Mouse (Mus musculus) embryonic stem cell, embryonic (primary cell): ENCODE results near the gene F930015N05Rik.

Experiments used
- CTCF ChIA-PET, 4 experiments: fragments of 300-600 bp in 2 of 4; fragments of 350-600 bp in 2 of 4; sonication (Branson Sonifier 250); formaldehyde crosslinking; loops; one replicate each; lab custom pipeline; 2022; ENCODE audit warnings: inconsistent platforms in 2 of 4; lab: Charles Lee
- POLR2A ChIA-PET, 4 experiments: fragments of 300-600 bp in 2 of 4; fragments of 350-600 bp in 2 of 4; sonication (Branson Sonifier 250); formaldehyde crosslinking; loops; one replicate each; lab custom pipeline; 2022; ENCODE audit warnings: antibody characterized with exemption in 4 of 4, inconsistent platforms in 1 of 4; lab: Charles Lee

F930015N05Rik gene

GRCm38 (mm10) chr11:64436412-64436727 is at the start of gene F930015N05Rik:
TSS of gene F930015N05Rik (minus strand) at chr11:64436653.
- ChIA-PET POLR2A (interaction anchor here in 2 of 4 experiments (1.0 to 1.9 kb wide), 5 partner anchors 21 to 714 kb away, joined by 3 to 5 read pairs (median 4); no protein-coding TSS in a partner anchor), CTCF (interaction anchor here in 1 of 4 experiments (1.1 kb wide), 1 partner anchor 1044 kb away, joined by 3 read pairs; no protein-coding TSS in a partner anchor)

GRCm38 (mm10) chr11:64481445-64481844 is 45.0 kb upstream of the F930015N05Rik start:
- ChIA-PET CTCF (no interaction called here), POLR2A (no interaction called here)

GRCm38 (mm10) chr11:64473679-64474078 is 37.2 kb upstream of the F930015N05Rik start:
- ChIA-PET POLR2A (interaction anchor here in 1 of 4 experiments (0.6 to 0.8 kb wide), 2 partner anchors 16 to 225 kb away, joined by 3 to 4 read pairs; no protein-coding TSS in a partner anchor), CTCF (interaction anchor here in 1 of 4 experiments (0.6 kb wide), 1 partner anchor 50 kb away, joined by 6 read pairs; no protein-coding TSS in a partner anchor)

GRCm38 (mm10) chr11:64470689-64471088 is 34.2 kb upstream of the F930015N05Rik start:
- POLR2A ChIA-PET: interaction anchor here in 1 of 4 experiments (0.7 kb wide), 1 partner anchor 518 kb away, joined by 4 read pairs; no protein-coding TSS in a partner anchor

GRCm38 (mm10) chr11:64468737-64469136 is 32.3 kb upstream of the F930015N05Rik start:
- POLR2A ChIA-PET: no interaction called here

More at GRCm38 (mm10) chr11:64470689-64471088, 34.2 kb upstream of the F930015N05Rik start:
- CTCF ChIA-PET: interaction anchor here in 1 of 4 experiments (1.2 kb wide), 1 partner anchor 10 kb away, joined by 4 read pairs; no protein-coding TSS in a partner anchor

GRCm38 (mm10) chr11:64461746-64462145 is 25.3 kb upstream of the F930015N05Rik start:
- ChIA-PET POLR2A (interaction anchor here in 1 of 4 experiments (0.9 kb wide), 1 partner anchor 11 kb away, joined by 3 read pairs; no protein-coding TSS in a partner anchor), CTCF (interaction anchor here in 1 of 4 experiments (0.7 kb wide), 1 partner anchor 788 kb away, joined by 4 read pairs; no protein-coding TSS in a partner anchor)

More at GRCm38 (mm10) chr11:64468737-64469136, 32.3 kb upstream of the F930015N05Rik start:
- CTCF ChIA-PET: no interaction called here

- ChIA-PET POLR2A (no interaction called here), CTCF (no interaction called here)
Observed at GRCm38 (mm10) chr11:64448586-64449315, 12.3 kb upstream of the F930015N05Rik start.

- POLR2A ChIA-PET: no interaction called here
- CTCF ChIA-PET: interaction anchor here in 2 of 4 experiments (0.6 kb wide), 2 partner anchors 258 to 904 kb away, joined by 3 read pairs; no protein-coding TSS in a partner anchor
Observed at GRCm38 (mm10) chr11:64445227-64445626, 8.8 kb upstream of the F930015N05Rik start.

GRCm38 (mm10) chr11:64442701-64443100 is 6.2 kb upstream of the F930015N05Rik start:
- ChIA-PET CTCF (interaction anchor here in 2 of 4 experiments (0.6 to 0.7 kb wide), 3 partner anchors 12 to 433 kb away, joined by 3 to 5 read pairs (median 4); no protein-coding TSS in a partner anchor), POLR2A (no interaction called here)

GRCm38 (mm10) chr11:64442119-64442518 is 5.7 kb upstream of the F930015N05Rik start:
- POLR2A ChIA-PET: no interaction called here
- CTCF ChIA-PET: interaction anchor here in 2 of 4 experiments (0.5 to 1.0 kb wide), 3 partner anchors 9 to 517 kb away, joined by 3 to 5 read pairs (median 3); no protein-coding TSS in a partner anchor

GRCm38 (mm10) chr11:64438909-64439308 is 2.5 kb upstream of the F930015N05Rik start:
- ChIA-PET CTCF (interaction anchor here in 2 of 4 experiments (0.6 kb wide), 2 partner anchors 116 to 605 kb away, joined by 3 to 5 read pairs; no protein-coding TSS in a partner anchor), POLR2A (no interaction called here)

- ChIA-PET CTCF (no interaction called here), POLR2A (no interaction called here)
Observed at GRCm38 (mm10) chr11:64437721-64438120, 1.3 kb upstream of the F930015N05Rik start.

- POLR2A ChIA-PET: interaction anchor here in 2 of 4 experiments (1.0 to 1.1 kb wide), 2 partner anchors 21 to 714 kb away, joined by 3 to 4 read pairs; no protein-coding TSS in a partner anchor
- CTCF ChIA-PET: interaction anchor here in 1 of 4 experiments (1.1 kb wide), 1 partner anchor 1045 kb away, joined by 3 read pairs; no protein-coding TSS in a partner anchor
Observed at GRCm38 (mm10) chr11:64436791-64437298, 392 bp upstream of the F930015N05Rik start.

- POLR2A ChIA-PET: interaction anchor here in 3 of 4 experiments (0.7 to 1.9 kb wide), 11 partner anchors 10 to 715 kb away, joined by 3 to 7 read pairs (median 3); partner anchors contain the start of genes Cox10 (in 1 of the 3) and Hs3st3b1 (in 1 of the 3)
- CTCF ChIA-PET: interaction anchor here in 1 of 4 experiments (0.6 to 1.1 kb wide), 2 partner anchors 918 to 1043 kb away, joined by 3 read pairs; no protein-coding TSS in a partner anchor
Observed at GRCm38 (mm10) chr11:64435546-64436411, 674 bp downstream of the F930015N05Rik start.

GRCm38 (mm10) chr11:64434611-64435545 is 1.6 kb downstream of the F930015N05Rik start, which contains the start of gene Hs3st3a1:
TSS of gene Hs3st3a1 (plus strand) at chr11:64435332.
- CTCF ChIA-PET: interaction anchor here in 2 of 4 experiments (0.6 to 0.7 kb wide), 3 partner anchors 417 to 652 kb away, joined by 3 to 8 read pairs (median 5); no protein-coding TSS in a partner anchor
- POLR2A ChIA-PET: interaction anchor here in 3 of 4 experiments (0.5 to 1.9 kb wide), 11 partner anchors 9 to 545 kb away, joined by 3 to 7 read pairs (median 3); partner anchors contain the start of genes Cox10 (in 1 of the 3) and Hs3st3b1 (in 1 of the 3)

- ChIA-PET CTCF (no interaction called here), POLR2A (no interaction called here)
Observed at GRCm38 (mm10) chr11:64418969-64419368, 17.5 kb downstream of the F930015N05Rik start.
